Mouse (Mus musculus): ENCODE data around the gene Dytn.
"Not testable (repeated sequence)": the region's sequence is repeated elsewhere in the genome, so short reads cannot be mapped to it uniquely, and the experiment has no call there.

Dytn gene

DNA sequence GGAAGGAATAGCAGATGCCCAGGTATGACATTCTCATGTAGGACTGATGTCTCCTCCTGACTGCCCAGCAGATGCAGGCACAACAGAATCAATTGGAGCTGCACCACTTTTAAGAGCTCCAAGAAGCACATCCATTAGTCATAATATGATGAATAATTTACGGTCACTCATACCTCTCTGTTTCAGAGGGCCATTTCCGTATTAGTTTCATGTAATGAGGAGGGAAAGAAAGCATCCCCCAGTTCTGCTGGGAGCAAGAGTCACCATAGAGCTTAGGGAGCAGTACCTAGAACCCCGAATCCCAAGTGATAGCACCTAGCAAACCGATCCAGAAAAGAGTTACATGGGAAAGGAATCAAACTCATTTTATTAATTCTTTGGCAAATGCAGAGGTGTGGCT lies at the start of gene Dytn:
TSS of gene Dytn (minus strand) at position 101 of the 400 bp plus-strand sequence.
- no peak for DNase-seq

DNA sequence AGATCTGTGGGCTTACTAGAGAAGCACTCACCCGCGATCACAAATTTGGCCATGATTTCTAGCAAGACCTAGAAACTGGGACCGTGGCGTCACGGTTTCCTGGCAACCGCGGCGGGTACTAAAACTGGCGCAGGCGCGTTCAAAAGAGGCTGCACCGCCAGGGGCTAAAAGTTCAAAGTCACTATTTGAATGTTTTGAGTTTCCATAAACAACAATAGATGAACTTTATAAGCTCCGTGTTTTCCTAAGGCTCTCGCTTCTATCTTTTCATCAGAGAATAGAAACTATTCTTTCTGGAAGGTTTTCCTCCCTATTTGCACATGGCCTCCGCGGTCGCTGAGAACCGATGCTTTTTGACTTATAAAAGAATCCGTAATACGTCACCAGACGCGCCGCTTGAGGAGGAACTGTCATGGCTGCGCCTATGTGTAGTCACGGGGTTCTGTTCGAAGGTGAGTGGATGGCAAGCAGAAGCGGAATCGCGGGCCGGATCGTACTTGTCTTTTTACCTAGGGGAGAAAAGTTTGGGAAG lies 43.6 kb upstream of the Dytn start, which contains the start of the genes Mdh1b and Fastkd2:
TSS of gene Mdh1b (minus strand) at position 79 of the 532 bp plus-strand sequence.
TSS of gene Fastkd2 (plus strand) at position 375 of the 532 bp plus-strand sequence.
- DNase-seq, result peak; percentile 86

DNA sequence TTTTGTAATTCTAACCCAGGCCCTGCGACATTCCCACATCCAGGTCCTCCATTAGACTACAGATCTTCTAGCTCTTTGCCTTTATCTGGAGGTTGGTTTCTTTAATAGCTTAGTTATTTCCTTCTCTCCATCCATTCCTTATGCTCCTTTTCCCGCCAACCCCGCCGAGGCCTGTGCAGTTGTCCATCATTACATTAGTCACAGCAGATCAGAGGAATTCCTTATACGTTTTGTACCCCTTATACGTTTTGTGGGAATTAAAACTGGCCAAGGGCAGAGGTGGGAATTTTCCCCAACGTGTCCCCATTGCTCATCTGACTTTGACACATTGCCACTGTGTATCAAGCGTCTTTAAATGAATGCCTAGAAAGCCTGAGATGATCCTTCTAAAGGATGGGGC lies 43.1 kb upstream of the Dytn start:
- DNase-seq, result no peak

DNA sequence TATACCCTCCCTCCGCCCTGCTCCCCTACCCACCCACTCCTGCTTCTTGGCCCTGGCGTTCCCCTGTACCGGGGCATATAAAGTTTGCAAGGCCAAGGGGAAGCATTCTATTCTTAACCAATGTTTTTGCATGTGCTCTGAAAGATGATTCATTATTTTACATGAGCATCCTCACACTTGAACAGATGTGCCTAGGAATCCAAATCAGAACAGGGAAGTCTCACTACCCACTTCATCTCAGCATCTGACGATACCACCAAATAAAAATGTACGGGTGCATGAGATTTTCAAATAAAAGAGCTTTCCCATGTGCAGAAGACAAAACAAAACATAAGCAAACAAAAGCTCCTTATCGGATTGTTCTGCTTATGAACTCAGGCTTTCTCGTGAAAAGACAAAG lies 33.4 kb upstream of the Dytn start:
- DNase-seq, result no peak

DNA sequence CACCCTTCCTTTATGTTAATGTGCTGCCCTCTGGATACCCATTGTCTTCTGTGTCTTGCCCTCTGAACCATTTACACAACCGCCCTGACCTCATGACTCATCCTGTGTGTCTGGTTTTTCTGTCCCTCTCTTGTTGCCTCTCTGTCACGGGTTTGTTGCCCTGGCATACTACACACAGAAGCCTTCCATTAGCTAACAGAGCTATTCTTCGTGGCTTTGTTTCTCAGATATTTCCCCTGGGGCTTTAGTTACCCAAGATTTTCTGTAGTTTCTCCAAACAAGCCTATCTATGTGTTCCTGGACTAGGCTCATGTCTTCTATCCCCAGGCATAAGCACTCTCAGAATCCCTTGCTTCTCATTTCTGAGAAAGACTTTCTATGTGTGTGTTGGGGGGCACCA lies 22.1 kb upstream of the Dytn start:
- DNase-seq, result no peak

DNA sequence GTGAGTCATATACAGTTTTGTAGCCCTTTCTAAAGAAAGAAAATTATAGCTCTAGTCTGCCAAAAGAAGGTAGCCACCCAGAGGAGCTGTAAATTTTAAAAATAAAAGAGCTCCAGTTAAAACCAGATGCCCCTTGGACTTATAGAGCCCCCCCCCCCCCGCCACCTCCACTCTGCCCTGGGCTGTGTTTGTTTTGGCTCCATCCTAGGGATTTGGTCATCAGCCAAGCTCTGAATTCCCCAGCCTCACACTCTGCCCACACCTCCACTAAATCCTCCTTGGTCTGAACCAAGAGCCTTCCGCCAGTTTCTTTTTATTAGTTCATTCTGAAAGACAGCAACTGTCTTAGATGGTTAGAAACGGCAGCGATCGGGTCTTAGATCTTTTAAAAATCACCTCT lies 19.0 kb upstream of the Dytn start:
- DNase-seq, result no peak

DNA sequence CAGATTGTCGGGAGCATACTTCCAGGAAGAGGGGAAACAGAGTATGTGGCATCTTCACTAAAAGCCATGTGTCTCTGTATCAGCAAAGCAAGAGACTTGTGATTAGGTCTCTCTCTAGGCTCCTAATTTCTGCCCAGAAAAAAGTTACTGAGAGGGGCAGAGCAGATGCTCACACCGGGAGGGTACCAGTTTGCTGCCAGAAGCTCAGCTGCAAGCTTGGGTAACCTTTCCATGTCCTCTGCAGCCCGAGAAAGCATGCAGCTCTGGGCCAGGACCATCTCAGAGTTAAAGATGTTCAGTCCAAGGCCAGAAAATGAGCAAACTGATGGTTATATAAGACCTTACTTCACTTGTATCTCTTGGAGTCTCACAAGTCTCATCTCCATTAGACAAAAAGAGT lies 10.1 kb upstream of the Dytn start:
- no peak for DNase-seq

DNA sequence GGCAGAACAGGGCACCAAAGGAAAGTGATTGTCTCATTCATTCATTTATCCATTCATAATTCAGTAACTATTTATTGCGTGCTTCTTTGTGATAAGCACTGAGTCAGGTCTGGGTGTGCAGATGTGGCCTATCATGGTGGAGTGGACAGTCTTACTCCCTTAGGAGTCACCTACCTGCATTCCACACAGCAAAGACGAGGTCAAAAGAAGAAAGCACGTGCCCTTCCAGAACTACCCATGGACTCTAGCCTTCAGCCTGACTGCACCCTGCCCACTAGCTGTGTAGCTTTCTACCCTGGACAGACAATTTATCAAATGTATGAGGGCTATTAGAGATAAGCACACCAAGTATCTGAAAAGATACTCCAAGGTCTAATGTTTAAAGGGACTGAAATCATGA lies 10.8 kb downstream of the Dytn start:
- no peak for DNase-seq

DNA sequence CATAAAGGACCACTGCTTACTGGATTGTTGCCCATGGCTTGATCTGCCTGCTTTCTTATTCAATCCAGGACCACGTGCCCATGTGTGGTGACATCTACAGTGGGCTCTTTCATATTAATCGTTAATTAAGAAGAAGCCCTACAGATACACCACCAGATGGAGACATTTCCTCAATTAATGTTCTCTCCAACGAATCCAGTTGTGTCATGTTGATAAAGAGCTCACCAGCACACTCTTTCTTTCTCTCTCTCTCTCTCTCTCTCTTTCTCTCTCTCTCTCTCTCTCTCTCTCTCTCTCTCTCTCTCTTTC lies 17.9 kb downstream of the Dytn start:
- no peak for DNase-seq

DNA sequence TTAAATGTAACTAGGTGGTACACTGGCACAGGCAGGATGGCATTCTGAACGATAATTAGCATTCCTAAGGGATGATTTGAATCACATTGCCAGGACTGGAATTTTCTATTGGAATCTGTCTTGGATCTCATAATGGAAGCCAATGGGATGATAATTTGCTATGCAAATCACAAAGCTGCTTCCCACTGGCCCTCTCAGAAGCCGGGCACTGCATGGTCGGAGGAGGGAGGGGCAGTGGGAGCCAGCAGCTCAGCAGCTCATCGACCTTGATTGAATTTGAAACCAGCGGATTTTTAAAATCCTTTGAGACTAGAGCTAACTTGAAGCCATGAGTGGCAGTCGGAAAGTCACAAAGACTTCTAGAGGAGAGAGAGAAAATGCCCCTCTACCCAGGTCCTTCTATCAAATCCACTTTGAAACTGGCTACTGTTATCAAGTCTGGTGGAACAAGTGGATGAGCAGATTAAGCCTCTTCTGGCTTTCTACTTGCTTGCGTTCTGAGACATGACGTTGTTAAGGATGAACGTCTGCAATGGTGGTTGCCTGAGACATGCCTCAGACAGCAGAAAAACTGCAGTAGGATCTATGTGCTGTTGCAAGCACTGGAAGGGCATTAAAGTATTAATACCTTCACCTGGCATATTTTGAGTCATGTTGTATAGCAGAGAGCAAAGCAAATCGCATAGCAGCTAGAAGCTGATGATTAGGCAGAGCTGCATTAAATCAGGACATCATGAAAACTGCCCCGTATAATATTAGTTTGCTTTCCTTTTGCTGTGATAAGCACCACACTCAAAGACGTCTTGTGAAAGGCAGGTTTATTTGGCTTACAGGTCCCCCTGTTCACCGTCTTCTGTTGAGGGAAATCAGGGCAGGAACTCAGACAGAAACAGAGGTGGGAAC lies 18.5 kb downstream of the Dytn start:
- no peak for DNase-seq

DNA sequence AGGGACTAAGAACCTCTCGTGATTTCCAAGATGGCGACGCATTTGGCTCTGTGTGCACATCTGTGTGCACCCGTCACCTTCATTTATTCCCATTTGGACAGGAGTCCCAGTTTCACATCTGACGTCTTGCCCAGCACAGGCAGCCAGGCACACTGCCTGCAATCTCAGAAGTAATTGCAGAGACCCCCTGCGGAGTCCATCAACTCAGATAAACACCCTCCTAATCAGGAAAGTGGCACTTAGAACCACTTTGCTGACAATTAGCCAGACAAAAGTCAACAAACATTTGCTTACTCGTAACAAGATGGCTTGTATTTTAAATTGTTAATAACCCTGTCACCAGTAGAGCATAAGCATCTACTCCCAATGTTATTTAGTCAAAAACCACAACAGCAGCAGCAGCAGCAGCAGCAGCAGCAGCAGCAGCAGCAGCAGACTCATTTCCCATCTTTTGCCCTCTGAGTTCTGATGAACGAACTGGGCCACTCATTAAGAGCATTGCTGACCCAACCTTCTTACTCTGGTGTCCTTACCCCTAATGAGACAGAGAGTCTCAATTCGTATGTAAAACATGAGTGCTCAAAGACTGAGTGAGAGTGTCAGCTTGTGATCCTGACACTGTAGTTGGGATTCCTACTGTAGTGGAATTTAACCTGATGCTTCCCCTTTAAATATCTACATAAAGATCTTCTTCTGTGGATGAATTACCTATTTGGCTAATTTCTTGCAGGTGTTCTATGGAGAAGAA lies 19.4 kb downstream of the Dytn start:
- no peak for DNase-seq

DNA sequence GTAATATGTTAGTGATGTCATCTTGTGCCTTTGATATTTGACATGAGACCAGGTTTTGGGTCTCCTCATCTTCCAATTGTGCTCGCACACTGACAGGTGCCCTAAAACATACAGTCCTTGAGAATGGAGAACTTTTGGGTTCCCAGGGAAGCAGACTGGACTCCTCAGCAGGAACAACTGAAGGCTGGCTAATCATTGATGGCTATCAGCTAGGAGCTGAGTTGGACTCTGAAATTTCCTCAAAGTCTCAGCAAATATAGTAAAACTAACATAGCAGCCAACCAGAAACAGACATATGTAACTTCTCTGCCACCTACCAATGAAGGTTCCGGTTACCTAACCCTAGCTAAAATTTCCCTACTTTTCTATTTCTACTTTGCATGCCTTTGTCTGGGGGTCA lies 20.6 kb downstream of the Dytn start:
- DNase-seq, result no peak

DNA sequence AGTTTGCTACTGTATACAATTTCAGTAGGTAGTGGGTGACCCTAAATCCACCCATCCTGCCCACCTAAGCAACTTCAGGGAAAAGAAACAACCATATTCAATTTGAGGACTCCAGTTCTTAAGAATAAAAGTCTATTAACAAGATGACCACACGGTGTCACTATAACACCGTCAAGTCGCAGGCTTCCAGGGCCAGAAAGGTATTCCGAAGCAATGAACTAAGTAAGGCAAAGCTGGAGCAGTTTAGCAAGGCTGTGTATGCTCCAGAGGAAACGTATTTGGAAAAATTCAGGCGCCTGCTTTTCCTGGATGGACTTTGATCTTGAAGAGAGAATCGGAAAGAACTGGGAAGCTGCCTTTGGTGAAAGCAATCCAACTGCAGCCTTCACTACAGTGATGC lies 27.1 kb downstream of the Dytn start:
- peak; percentile 20 for DNase-seq

DNA sequence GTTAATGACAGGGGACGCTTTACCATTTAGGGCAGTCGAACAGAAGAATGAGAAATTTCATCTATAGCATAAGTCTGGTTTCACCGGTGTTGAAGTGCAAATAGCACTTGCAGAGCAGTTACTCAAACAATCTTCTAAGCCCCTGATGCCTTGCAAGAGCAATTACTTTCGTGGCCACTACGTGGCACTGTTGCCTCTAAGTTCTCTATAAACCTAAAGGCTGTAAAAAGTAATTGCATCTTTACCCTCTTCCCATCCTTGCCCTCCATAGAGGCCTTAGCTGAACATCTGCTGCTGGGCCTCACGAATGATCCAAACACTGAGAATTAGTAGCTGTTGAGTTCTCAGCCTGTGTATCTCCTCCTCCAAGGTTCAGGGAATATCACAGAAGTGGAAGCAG lies 28.7 kb downstream of the Dytn start:
- peak; percentile 67 for DNase-seq

DNA sequence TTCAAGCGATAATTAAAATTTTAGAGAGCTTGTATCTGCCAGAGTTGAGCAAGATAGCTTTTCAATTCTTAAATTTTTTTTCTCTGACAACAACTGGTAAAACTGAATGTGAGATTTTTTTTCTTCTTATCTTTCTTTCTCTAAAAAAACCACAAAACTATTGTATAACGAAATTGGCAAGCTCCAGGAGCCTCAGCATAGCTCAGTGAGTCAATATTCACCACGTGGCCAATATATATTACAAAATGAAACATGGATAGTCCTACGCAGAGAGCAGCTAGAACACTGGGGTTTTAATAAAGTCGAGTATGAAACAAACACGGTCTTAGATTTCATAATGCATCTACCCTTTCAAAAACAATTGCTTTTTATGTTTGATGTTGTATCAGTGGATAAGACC lies 46.8 kb downstream of the Dytn start:
- DNase-seq, result no peak

DNA sequence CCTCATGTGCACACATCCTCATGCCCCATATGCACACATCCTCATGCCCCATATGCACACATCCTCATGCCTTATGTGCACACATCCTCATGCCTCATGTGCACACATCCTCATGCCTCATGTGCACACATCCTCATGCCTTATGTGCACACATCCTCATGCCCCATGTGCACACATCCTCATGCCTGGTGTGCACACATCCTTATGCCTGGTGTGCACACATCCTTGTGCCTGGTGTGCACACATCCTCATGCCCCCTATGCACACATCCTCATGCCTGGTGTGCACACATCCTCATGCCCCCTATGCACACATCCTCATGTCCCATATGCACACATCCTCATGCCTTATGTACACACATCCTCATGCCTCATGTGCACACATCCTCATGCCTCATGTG lies 56.3 kb downstream of the Dytn start:
- DNase-seq, result not testable (repeated sequence)

DNA sequence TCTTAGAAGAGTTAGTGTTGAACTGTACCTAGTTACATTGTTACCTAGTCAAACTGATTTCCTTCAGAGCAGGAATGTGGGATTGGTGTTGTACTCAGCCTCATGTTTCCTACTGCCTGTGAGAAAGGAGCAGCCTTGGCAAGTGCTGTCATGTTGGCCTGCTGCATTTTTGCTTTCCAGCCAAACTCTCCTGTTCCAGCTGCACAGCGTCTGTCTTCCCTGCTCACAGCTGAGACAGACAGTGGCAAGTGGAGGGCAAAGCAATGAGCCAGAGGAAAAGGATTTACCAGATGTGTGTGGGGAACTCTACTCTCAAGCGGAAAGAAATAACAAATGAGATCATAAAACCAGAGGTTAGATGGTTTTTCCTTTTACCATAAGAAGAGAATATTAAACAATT lies 58.5 kb downstream of the Dytn start:
- no peak for DNase-seq

DNA sequence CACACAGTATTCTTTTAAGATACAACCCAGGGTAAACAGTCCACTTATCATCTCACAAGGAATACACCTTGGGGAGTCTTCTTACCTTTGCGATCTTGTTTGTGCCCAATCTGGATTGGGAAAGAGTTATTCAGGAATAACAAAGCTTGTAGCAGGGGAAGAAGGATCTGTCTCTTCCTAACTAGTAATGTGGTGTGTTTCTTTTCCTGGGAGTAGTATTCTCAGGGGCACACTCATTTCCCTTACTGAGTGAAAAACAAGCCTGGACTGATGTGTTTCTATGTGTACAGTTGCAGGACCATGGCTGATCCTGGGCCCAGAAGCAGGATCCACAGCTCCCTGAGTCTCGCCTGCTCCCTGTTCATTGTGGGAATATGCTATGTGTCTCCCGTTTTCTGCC lies 71.1 kb downstream of the Dytn start, which contains the start of gene Gm39653:
TSS of gene Gm39653 (plus strand) at position 301 of the 400 bp plus-strand sequence.
- DNase-seq, result no peak

DNA sequence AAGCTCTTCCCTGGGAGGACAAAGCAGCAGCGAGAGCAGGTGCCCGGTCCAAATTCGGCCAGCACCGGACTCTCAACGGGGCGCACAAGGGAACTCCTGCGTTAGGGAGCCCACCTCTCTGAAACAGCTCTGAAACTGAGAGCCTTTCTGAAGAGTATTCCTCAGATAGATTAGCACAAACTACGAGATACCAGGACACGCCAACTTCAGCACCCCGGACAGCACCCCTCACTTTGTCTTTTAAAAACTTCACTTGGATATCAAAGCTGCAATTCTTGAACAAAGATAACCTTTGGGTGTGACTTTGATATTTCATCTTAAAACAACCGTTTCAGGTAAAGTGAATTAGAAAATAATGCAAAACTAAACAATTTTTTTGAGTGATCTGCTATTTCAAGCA lies 72.1 kb downstream of the Dytn start:
- DNase-seq, result peak; percentile 10

DNA sequence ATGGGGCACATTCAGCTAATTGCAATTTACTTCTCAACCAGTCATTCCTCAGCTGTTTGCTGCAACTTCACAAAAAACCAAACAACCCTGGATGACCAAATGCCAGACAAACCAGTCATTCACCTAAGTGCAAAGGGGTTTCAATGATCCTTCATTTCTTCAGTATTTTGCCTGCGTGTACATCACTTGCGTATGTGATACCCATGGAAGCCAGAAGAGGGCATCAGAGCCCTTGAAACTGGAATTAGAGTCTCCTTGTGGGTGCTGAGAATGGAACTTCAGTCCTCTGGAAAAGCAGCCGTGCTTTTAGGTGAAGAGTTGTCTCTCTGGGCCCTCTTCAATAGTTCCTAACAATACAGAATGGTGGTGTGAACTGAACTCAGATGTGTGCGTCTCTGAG lies 77.1 kb downstream of the Dytn start:
- DNase-seq, result no peak

DNA sequence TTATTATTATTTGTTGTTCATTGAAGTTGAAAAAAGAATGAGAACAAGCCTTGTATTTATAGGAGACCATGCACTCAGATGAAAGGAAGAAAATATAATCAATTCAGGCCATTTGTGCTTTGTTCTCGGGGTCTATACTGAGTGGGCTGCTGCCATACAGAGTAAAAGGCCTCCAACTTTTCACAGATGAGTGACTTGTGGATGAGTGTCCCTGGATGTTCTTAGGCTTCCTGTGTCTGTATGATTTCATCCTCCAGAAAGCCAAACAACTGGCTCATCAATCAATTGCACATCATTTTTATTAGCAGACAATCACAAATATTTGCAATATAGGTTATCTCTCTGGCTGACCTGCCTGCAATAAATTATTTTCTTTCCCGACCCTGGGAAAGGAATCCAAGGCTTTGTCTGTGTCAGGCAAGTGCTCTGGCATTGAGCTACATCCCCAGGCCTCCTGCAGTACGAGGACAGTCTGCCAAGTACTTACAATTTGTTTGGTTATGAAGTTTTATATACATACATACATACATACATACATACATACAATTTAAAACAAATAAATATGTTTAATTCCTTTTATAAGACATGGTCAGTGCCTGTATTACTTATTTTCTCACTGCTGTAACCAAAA lies 82.7 kb downstream of the Dytn start:
- DNase-seq, result no peak

DNA sequence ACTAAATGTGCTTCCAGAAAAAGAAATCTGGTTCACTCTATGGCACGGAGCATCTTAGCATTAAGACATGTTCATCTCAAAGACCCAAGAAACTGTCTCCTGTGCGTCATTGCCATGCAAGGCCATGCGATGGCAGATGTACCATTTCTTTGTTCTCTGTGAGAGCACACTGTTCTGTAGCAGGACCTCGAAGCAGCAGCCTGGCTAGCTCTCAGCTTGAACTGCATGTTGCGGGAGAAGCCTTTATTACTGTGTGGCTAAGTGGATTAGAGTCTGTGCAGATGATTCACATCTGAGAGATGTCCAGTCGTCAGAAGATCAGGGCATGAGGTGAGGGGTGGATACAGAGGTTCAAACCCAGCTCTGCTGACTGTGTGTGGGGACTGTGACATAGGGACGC lies 99.9 kb downstream of the Dytn start:
- no peak for DNase-seq

DNA sequence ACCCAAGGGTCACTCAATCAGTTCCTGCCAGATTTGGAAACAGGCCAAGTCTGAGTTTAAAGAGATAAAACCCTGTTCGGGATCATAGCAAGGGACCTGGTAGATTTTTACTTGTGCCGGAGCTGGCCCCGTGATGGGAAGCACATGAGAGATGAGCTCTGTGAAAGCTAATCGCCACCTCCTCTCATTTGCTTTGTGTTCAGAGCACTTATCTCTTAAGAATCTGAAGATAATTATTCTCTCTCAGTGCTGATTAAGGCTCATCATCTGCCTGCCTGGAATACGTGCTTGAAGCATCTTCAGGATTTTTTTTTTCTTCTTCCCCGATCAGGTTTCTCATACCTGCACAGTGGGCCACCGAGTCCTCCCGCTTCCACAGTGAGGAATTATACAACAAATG lies 107.6 kb downstream of the Dytn start:
- DNase-seq, result no peak

DNA sequence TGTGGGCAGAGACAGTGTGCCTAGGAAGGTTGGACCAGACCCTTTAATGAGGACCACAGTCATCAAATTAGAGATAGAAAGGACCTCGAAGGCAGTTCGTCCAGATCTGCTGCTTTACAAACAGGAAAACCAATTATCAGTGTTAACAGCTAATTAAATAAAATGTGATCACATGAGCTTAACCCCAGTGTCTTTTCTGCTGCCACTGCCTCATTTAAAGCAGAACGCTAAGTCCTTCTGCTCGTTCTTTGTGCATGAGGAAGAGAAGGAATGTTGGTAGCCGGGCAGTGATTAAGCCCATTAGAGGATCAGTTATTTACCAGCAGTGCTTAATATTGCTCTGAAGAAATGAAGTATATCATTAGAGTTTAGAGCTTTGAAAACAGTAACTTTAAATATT lies 109.9 kb downstream of the Dytn start:
- DNase-seq, result no peak
